Mouse (Mus musculus) layer of hippocampus, postnatal 10 days (tissue): ENCODE measurements around the gene Cd151. TPM values are rescaled to one million over a fixed set of nuclear protein-coding genes. Genes with fewer than 3 reads are reported as not detected.

Source experiments
- DNase-seq, 2 experiments: peaks; one replicate each; pipeline ENCODE4 v3.0.0; 2021; ENCODE audit warnings: low spot score in 2 of 2
- long read RNA-seq: library from polyadenylated mRNA; stranded (forward); transcript quantifications from one replicate; pipeline ENCODE4 v2.0.0, GENCODE M21; 2023
- total RNA-seq, 2 experiments: library from RNA; stranded (reverse); gene quantifications; 2 replicates each; pipeline ENCODE4 v1.2.3; 2021

Cd151 gene
- total RNA-seq, result 10 to 100 TPM; 38.7 to 39.9 TPM
- long read RNA-seq, transcript Cd151-203 (8 exons, 1,708 nt), result major isoform, 10 of 42 reads
- long read RNA-seq, transcript Cd151-202 (8 exons, 1,865 nt), result major isoform, 10 of 42 reads
- long read RNA-seq, partial matches to known transcripts, result 10 of 42 reads
- long read RNA-seq, other reads (novel, unspliced or antisense), result 8 of 42 reads

GRCm38 (mm10) chr7:141467230-141468030 is at the start of gene Cd151:
Gene Cd151, plus strand, starts transcription at chr7:141467392.
- DNase-seq, result peak; percentile 62 to 75

- DNase-seq, result no peak
These were observed 49.2 kb upstream of the Cd151 start for GRCm38 (mm10) chr7:141417731-141418681.

GRCm38 (mm10) chr7:141418970-141419369 is 48.2 kb upstream of the Cd151 start:
- peak; percentile 56 to 68 for DNase-seq

- DNase-seq, result no peak
These were observed 47.0 kb upstream of the Cd151 start for GRCm38 (mm10) chr7:141420030-141420702.

GRCm38 (mm10) chr7:141423811-141424210 is 43.4 kb upstream of the Cd151 start:
- no peak for DNase-seq

GRCm38 (mm10) chr7:141426948-141427730 is 40.1 kb upstream of the Cd151 start:
- DNase-seq, result no peak

GRCm38 (mm10) chr7:141428701-141429100 is 38.5 kb upstream of the Cd151 start:
- no peak for DNase-seq

- peak; percentile 71 to 79 for DNase-seq
These were observed 37.9 kb upstream of the Cd151 start, which contains the start of gene Cend1 for GRCm38 (mm10) chr7:141429310-141429709. Gene Cend1, minus strand, starts transcription at chr7:141429491.

- no peak for DNase-seq
These were observed 37.2 kb upstream of the Cd151 start for GRCm38 (mm10) chr7:141429840-141430584.

- no peak for DNase-seq
These were observed 36.5 kb upstream of the Cd151 start for GRCm38 (mm10) chr7:141430585-141431240.

- no peak for DNase-seq
These were observed 35.6 kb upstream of the Cd151 start for GRCm38 (mm10) chr7:141431434-141432185.

- no peak for DNase-seq
These were observed 35.0 kb upstream of the Cd151 start for GRCm38 (mm10) chr7:141432186-141432611.

GRCm38 (mm10) chr7:141432741-141433516 is 34.3 kb upstream of the Cd151 start:
- DNase-seq, result no peak

- no peak for DNase-seq
These were observed 33.4 kb upstream of the Cd151 start for GRCm38 (mm10) chr7:141433517-141434400.

- peak; percentile 59 to 69 for DNase-seq
These were observed 32.7 kb upstream of the Cd151 start for GRCm38 (mm10) chr7:141434464-141434863.
